Mouse (Mus musculus): ENCODE results near the gene Il1b.

DNA sequence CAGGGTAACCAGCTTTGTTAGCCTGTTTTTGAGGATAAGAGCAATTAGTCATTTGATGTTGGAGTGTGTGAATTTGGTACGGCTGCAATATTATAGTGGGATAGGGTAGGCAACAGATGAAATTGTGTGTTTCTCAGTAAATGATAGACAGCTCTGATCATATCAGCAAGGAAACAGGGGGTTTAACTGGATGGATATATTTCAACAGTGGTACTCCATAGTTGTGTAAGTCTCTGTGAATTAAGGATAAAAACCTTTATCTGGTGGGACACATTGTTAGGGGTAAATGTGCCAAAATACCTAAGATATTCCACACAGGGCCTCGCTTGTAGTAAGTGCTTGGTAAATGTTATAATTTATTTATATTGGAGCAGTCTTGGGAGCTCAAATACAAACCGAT lies 31.4 kb upstream of the Il1b start:
- TF ChIP-seq POLR2A (IDR thresholded peaks at IDR 0.05; ENCODE audit: extremely low read depth, insufficient read depth, low read length) (no peak), CTCF (IDR thresholded peaks at IDR 0.05; ENCODE audit: extremely low read depth, insufficient read depth, low read length) (no peak)
